Mouse (Mus musculus): ENCODE results near the gene Apex1. TPM values are rescaled to one million over a fixed set of nuclear protein-coding genes. Genes with fewer than 3 reads are reported as not detected.
"Not testable (repeated sequence)": the region's sequence is repeated elsewhere in the genome, so short reads cannot be mapped to it uniquely, and the experiment has no call there.

The Apex1 gene
- total and polyA plus RNA-seq, 3 experiments: 27.1 to 80.9 (median 54.7) TPM

DNA sequence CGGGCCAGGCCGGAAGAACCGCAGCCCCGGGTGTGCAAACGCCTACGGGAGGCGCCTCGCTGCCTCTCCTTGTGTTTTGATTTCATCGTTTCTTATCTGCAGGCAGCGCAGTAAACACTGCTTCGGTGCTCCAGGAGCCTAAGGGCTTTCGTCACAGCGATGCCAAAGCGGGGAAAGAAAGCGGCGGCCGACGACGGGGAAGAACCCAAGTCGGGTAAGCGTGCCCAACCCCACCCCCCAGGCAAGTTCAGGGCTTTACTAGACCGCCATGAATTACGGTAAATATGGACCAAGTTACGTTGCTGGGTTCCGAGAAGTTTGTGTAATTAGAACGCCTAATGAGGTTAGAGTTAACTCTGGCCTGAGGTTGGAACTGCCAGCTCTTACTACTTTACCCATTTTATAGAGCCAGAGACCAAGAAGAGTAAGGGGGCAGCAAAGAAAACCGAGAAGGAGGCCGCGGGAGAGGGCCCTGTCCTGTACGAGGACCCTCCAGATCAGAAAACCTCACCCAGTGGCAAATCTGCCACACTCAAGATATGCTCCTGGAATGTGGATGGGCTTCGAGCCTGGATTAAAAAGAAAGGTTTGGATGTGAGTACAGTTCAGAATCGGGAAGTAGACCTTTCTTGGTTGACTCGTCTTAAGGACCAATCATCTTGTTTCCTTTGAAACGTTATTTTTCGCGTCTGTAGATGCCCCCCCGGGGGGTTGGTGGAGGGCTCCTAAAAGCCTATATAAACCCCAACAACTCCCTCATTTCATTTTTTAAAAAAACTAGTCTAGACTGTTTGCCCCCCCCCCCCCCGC is 548 bp downstream of the Apex1 start:
- DNase-seq: no peak

DNA sequence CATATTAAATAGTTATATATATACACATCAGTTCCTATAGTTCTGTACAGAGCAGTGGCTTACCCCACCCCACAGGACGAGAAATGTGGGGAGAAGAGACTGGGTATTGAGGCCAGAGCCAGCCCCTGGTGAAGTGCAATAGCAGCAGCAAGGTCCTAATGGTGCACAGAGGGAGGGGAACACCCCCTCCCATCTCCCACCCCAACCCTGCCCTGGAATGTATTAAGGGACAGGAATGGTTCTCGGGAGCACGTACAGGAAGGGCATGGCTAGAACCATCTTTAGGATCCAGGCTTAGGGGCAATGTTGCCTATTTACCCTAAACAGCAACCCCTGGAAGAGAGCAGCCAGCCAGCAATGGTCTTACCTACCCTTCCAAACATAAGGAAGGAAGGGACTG is 2.6 kb downstream of the Apex1 start:
- no peak for DNase-seq

DNA sequence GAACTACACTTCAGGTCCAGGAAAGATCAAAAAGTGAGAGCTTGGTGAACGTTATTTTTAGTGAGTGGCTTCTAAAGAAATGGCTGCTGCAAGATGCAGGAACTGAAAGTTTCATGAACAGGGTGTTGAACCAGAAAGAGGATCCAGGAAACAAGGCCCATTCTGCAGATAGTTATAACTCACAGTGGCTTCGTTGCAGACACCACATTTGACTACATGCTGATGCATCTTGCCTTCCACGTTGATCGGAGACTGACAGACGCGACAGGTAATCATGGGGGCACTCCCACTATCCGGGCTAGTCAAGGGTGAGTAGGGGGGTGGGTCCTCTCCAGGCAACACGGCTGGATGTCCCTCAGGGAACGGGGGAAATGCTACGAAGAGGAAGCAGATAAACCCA is 5.2 kb downstream of the Apex1 start:
- peak; percentile 21 for DNase-seq

DNA sequence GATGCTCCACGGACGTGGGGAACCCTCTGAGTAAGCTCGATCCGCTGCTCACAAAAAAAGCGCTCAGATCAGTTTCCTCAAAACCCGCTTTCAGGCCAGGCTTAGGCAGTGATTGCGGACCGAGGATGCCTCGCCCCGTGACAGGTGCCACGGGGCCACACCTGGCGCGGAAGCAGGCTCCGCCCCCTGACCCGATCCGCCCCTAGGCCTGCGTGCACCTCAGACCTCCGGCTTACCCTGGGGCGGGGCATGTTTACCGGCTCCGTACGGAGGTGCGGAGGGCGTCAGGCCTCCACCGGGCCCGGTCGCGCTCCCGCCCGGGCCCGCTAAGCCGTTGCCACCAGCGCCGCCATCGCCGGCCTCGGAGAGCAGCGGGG is 5.6 kb downstream of the Apex1 start:
- no peak for DNase-seq

DNA sequence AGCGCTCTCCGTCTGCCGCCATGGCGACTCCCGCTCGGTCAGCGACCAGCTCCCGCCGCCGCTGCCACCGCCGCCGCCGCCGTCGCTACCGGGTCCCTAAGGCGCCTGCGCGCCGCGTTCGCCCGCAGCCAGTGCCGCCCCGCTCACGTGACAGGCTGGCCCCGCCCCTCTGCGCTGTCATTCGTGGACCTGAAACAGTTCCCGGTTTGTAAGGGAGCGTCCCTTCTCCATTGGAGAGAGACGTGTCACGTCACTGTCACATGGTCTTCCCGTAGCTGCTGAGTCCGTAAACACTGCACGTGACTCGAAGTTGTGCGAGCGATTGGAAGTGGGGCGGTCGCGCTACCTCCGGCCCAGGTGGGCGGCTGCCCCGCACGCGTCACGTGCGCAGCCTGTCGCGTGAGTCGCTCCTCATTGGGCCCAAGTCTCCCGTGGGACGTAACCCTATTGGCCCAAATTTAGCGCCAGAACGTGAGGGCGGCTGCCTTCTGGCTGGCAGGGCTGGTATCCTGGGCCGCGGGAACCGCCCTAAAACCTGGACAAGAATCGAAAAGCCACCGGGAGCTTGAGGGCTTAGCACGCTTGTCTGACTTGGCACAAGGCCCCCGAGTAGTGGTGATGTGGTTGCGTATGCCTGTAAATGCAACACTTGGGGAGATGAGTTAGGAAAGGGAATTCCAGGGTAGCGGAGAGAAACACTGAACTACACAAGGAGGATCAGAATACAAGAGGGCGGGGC is 6.2 kb downstream of the Apex1 start, which contains the start of the genes Pip4p1 and Pnp:
Gene Pip4p1 (minus strand): TSS at position 103 of the 739 bp plus-strand sequence.
Gene Pnp (plus strand): TSS at position 329 of the 739 bp plus-strand sequence.
- peak; percentile 100 for DNase-seq

DNA sequence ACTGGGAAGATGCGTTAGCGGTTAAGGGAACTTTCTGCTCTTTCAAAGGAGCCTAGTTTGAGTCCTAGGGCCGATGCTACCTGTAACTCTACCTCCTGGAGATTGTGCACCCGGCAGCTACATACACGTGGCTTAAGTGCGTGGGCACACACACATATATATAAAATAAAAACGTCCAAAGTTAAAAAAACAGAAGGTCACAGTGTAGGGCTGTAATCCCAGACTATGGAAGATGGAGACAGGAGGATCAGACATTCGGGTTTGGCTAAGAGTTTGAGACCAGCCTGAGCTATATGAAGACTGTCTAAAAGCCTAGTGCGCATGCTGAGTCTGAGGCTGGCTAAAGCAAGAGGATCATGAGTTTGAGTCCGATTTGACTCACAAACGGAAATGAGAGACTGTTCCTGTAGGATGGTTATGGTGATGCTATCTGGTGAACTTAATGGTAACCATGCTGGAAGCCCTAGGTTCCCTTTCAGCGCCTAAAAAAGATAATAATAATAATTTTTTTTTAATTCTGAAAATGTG is 6.8 kb downstream of the Apex1 start:
- DNase-seq: no peak

DNA sequence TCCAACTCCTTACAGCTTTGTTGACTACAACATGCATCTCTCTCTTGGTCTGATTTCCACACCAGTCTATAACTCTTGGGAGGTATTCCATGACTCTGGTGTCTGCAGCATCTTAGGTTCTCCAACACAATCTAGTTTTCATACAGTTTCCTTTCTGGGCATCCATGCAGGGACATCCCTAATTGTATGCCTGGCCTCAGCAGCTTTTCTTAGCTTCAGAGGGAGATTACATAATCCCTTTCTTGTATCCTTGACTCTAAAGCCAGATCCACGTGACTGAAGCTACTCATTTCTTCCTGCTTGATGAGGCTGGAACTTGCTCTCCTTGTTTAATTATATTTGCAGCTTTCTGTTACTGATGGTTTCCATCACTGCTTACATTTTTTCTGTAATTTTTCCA is 11.9 kb downstream of the Apex1 start:
- DNase-seq: no peak

DNA sequence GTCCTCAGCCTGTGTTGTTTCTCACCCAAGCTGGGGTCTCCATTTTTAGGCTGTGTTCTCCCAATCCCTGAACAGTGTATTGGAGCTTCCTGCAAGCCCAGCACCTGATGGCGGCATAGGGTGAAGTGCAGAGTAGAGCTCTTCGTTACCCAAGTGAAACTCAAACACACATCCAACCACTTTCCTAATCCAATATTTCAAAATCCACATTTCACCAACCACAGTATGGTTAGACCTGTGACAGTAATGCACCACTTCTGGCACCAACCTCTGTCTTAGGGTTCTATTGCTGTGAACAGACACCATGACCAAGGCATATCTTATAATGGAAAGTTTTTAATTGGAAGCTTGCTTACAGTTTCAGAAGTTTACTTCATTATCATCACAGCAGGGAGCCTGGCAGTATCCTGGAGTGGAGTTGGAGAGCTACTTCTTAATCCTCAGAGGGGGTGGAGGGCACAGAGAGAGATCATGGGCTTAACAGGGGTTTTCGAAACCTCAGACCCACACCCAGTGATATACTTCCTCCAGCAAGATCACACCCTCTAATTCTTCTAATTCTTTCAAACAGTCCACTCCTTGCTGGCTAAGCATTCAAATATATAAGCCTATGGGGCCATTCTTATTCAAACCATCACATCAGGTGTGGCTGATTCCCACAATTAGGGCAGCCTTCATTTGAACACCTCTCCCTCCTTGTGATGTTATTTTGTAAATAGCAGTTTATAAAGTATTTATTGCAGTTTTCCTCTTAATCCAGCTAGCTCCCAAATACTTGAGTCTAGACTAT is 13.5 kb downstream of the Apex1 start:
- no peak for DNase-seq

DNA sequence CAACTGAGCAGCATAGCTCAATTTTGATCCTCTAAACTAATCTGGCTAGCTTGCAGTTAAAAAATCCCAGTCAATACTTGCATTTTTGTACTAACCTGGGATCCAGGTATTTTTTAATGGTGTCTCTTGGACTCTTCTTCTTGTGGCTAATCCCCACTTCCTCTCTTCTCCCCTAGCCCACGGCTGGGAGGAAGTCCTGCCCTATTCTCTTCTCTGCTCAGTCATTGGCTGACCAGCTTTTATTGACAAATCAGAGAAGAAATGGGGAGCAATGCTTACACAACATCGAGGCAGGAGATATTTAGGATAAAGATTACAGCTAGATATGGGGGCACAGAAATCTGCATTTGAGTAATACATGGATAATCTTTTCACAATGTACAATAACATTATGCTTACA is 14.2 kb downstream of the Apex1 start:
- DNase-seq: no peak

DNA sequence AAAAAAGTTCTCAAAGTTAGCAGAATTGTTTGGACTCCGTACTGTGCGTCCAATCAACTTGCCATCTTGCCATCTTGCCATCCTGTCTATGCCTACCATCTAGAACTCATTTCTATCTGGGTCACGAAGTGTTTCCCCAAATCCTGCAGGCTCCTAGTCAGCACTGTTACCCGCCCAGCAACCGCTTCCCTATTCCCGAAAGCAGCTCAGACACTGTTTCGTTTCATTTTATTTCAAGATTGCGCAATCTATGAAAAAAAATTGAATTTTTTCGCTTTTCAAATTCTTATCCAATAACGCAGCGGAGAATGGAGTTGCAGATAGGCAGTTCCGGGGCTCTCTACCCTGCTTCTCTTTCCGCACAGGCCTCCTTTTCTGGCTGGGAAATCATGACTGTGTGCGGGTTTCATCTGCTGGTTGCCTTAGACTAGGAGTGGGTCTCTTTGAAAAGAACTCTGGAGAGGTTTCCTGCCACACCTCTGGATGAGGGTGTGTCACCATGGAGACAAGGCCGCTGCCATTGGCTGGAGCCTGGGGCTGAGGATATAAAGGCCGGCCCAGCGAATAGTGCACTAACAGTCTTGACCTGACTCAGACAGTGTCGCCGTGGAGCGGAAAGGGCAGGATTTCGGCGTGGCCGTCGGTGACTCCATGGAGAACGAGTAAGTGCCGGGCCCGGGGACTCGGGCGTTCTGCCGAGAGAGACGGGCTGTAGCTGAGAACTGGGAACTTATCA is 19.3 kb downstream of the Apex1 start, which contains the start of gene Gm49342:
Gene Gm49342 (plus strand): TSS at position 586 of the 736 bp plus-strand sequence.
- peak; percentile 98 for DNase-seq

DNA sequence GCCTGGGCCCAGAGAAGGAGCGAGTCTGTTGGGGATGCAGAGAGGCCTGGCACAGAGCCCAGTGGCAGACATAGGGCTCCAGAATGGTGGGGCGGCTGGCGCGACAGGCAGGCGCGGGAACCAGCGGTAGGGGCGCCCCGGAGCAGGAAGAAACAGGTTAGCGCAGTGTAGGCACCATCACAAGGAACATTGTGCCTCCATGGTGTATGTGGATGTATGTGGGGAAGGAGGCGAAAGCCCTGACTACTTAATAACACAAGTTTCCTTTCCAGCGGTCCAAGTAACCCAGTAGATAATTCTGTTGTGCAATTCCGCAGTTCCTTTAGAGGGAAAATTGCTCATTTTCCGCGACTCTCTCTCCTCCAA is 19.9 kb downstream of the Apex1 start:
- DNase-seq: not testable (repeated sequence)

DNA sequence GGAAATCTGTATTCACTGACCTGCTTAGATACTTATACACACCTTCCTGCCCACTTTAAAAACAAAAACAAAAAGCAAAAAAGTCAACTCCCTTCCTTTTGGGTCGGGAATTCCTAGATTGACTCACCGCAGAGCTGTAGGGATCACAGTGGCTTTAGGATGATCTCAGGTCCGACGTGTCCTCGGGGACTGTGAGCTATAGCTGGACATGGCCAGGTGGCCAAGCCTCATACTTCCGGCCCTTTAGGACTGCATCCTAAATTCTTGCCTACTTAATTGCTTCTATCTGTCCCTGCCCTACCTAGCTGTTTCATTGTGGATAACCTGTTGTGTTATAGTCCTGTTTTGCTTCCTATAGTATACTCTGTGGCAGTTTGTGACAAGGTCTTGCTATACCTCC is 20.3 kb downstream of the Apex1 start:
- not testable (repeated sequence) for DNase-seq

DNA sequence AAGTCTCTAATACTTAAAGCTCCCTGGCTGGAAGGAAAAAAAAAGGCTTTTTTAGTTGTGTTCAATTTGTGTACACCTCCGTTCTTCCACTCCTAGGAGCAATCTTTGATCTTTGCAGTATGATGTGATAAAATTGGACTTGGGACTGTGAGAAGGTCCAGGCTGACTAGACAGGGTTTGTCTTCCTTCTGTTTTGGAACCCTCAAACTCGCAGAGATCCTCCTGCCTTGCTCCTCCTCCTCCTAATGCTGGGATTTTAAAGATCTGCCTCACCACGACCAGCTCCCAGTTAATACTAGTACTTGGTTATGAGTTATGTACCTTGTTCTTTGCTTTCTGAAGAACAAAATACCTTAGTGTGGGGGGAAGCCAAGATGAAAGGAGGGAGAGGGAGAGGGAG is 20.8 kb downstream of the Apex1 start:
- DNase-seq: not testable (repeated sequence)

DNA sequence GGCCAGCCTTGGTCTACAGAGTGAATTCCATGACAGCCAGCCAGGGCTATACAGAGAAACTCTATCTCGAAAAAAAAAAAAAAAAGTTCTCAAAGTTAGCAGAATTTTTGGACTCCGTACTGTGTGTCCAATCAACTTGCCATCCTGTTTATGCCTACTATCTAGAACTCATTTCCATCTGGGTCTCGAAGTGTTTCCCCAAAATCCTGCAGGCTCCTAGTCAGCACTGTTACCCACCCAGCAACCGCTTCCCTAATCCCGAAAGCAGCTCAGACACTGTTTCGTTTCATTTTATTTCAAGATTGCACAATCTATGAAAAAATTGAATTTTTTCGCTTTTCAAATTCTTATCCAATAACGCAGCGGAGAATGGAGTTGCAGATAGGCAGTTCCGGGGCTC is 30.7 kb downstream of the Apex1 start:
- no peak for DNase-seq

DNA sequence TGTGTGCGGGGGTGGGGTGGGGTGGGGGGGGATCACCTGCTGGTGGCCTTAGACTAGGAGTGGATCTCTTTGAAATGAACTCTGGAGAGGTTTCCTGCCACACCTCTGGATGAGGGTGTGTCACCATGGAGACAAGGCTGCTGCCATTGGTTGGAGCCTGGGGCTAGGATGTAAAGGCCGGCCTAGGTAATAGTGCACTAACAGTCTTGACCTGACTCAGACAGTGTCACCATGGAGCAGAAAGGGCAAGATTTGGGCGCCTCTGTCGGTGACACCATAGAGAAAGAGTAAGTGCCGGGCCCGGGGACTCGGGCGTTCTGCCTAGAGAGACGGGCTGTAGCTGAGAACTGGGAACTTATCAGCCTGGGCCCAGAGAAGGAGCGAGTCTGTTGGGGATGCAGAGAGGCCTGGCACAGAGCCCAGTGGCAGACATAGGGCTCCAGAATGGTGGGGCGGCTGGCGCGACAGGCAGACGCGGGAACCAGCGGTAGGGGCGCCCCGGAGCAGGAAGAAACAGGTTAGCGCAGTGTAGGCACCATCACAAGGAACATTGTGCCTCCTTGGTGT is 31.3 kb downstream of the Apex1 start, which contains the start of gene Pnp2:
Gene Pnp2 (plus strand): TSS at position 51 of the 567 bp plus-strand sequence.
- DNase-seq: peak; percentile 70

DNA sequence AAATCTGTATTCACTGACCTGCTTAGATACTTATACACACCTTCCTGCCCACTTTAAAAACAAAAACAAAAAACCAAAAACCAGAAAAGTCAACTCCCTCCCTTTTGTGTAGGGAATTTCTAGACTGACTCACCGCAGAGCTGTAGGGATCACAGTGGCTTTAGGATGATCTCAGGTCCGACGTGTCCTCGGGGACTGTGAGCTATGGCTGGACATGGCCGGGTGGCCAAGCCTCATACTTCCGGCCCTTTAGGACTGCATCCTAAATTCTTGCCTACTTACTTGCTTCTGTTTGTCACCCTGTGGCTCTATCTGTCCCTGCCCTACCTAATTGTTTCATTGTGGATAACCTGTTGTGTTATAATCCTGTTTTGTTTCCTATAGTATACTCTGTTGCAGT is 32.0 kb downstream of the Apex1 start:
- not testable (repeated sequence) for DNase-seq

DNA sequence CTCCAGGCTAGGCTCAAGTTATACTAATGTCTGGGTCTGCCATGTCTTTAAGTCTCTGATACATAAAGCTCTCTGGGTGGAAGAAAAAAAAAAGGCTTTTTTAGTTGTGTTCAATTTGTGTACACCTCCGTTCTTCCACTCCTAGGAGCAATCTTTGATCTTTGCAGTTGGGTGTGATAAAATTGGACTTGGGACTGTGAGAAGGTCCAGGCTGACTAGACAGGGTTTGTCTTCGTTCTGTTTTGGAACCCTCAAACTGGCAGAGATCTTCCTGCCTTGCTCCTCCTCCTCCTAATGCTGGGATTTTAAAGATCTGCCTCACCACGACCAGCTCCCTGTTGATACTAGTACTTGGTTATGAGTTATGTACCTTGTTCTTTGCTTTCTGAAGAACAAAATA is 32.4 kb downstream of the Apex1 start:
- not testable (repeated sequence) for DNase-seq

DNA sequence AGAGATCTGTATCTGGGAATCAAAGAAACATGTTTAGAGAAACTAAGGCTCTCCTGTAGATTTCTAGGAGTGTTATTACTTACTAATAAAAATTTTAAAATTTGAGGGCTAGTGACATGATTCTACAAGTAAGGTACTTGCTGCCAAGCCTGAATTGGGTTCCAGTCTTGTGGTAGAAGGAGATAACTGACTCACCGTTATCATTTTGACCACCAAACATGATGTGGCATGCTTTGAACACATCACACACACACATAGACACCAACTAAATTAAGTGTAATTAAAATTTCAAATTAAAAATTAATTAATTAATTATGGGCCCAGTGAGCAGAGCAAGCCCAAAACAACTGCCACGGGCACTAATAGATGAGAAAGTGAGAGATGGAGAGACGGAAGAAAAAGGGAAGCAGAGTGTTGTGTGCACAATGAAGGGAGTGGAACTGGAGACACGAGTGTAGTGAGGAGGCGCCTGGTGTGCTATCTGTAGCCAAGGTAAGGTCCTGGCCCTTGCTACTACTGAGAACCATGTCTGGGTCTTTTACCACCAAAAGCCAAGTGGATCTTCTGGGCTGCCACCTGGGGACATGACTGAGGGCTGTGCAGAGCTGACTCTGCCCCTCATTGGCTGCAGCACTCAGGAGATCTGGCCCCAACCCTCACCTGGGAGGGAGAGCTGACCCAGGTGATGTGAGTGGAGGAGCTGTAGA is 33.7 kb downstream of the Apex1 start:
- DNase-seq: not testable (repeated sequence)

DNA sequence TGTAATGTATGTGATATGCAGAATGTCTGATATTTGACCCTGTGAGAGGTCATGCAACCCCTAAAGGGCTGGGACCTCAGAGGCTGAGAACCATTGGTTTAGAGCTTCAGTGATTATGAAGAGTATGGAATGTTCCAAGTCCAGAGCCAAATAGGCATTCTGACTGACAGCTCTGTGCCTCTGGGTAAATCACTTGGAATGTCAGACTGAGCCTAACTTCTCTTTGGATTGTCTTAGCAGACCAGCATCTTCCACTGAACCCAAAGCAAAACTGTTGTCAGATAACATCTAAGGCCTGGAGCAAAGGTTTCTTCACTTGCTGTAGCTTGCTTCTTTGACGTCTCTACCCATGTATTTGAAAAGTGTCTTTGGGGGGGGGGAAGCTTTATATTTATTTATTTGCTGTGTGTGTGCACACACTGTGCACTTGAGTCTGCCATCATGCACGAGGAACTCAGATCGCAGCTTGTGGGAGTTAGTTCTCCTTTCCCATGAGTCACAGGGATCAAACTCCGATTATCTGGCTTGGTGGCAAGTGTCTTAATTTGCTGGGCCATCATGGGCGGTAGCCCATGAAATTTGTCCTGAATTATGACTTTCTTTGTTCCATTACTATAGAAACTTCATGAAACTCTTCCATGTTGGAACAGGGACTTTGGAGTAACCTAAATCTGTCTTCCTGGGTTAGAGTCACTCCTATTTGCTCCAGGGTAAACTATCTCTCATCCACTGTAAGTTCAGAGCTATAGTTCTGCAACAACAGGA is 43.6 kb downstream of the Apex1 start:
- no peak for DNase-seq

DNA sequence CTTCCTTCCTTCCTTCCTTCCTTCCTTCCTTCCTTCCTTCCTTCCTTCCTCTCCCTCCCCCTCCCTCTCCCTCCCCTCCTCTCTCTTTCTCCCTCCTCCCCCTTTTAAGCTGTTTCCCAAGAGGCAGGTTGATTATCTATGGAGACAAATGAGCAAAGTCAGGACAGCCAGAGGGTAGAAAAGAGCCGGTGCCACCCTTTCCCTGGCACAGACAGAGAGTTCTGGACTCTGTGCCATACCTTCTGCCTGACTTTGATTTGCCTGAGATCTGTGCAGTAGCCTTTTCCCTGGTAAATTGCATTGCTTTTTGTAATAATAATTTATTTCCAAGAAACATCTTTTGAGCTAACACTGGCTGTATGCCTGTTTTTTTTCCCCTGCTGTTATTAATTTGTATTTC is 44.3 kb downstream of the Apex1 start:
- no peak for DNase-seq

Measured in adrenal gland, adult 2 months (tissue).